Mouse (Mus musculus) thymus, postnatal 25 days (tissue): Measurements from ENCODE around the gene Yae1d1.
"Not testable (repeated sequence)": the region's sequence is repeated elsewhere in the genome, so short reads cannot be mapped to it uniquely, and the experiment has no call there.

Experiments
- DNase-seq: peaks from one replicate; pipeline ENCODE4 v3.0.0; 2022

The Yae1d1 gene

DNA sequence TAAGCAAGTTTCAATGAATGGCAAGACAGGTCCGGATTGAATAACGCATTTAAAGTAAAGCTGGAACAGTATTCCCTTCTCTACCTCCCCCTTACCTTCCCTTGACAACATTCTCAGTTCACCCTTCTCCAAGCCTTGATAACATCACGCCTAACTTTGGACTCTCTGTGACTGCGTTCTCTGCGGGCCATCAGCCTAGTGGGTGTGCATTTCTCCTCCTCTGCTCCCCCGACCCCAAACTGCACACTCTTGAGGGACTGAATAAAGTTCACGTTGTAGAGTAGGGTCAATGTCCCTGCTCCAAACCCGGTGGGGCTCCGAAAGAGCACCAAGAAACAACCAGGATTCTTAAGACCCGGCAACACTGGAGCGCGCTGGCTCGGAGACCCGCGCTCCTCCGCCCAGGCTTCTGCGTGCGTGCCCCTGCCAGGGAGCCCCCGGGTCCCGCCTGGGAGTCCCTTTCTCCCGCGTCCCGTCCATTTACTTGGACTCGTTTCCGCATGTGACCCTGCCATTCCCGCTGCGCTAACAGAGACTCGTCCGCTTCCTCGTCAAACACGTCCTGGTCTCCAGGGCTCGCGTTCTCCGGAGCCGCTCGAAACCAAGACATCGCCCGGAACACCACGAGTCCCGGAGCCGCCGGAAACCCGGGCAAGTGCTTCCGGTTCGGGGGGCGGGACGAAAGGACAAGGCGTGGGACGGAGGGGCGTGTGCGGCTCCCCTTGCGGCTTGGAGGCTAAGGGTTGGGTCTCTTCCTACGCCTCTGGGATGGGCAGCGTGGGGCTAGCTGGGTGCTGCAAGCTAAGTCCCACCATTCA lies at the start of gene Yae1d1:
Gene Yae1d1 (minus strand): TSS at position 653 of the 818 bp plus-strand sequence.
- DNase-seq: peak; percentile 93

DNA sequence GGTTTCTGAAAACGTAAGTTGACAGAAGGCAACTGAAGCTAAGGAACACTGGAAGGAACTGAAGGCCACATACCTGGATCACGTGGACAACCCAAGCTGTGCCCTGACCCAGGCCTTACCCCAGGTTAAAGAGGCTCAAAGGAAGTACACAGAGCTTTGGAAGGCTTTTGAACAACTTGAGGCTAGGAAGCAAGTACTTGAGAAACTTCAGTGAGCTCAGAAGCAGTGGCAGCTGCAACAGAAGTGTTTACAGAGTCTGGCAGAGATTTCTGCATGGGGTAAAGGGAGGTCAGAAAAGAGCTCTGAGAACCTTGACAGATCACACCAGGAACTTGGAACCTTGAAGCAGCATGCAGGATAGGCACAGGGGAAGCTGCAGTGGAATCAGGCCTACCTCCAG lies 45.7 kb upstream of the Yae1d1 start:
- DNase-seq: no peak

DNA sequence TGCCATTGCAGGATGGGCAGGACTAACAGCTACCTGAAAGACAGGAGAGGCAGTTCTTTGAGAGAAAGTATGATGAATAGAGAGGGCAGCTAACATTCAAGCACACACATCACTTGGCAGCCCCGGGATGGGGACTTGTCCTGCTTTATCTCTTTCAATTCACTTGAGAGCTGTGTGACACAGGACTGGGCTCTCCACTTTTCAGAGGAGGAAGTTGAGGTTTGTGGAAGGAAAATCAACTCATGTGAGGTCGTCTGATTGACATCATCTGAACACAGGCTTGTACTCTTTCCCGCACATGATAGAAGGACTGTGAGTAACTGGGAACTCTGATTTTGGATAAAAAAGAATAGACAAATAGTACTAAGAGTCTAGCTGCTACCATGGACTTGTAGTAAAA lies 23.5 kb upstream of the Yae1d1 start:
- DNase-seq: no peak

DNA sequence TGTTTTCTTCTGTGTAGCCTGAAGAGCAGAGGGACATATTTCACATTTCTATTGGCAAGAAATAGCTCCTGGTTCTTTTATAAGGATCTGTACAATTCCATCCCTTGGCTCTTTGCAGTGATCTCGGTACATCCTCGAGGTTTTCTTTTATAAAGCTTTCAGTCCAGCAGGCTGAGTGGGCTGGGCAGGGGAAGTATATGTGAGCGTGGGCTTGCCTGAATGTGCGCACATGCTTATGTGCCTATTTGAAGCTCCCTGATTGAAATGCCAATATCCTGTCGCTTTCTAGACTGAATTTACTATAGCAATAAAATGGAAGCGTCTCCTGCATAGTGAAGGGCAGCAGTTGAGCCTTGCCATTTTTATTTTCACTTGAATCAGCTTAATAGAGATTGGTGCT lies 20.1 kb upstream of the Yae1d1 start:
- DNase-seq: no peak

DNA sequence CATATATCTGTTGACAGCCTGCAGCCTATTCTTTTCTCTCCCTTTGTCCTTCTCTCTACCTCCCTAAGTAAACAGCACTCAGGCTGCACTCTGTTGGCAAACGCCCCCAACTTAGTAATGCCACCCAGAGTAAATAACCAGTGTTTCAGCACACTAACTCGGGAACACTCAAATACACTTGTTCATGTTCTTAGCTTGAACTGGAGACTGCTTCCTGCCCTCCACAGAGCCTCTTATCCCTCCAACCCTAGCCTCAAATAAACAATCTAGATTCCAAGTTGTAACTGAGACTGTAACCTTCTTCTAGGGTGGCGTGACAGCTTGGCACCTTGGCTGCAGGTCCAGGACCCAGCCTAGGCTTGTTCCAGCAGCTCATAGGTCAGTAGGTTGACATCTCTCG lies 17.9 kb upstream of the Yae1d1 start:
- no peak for DNase-seq

DNA sequence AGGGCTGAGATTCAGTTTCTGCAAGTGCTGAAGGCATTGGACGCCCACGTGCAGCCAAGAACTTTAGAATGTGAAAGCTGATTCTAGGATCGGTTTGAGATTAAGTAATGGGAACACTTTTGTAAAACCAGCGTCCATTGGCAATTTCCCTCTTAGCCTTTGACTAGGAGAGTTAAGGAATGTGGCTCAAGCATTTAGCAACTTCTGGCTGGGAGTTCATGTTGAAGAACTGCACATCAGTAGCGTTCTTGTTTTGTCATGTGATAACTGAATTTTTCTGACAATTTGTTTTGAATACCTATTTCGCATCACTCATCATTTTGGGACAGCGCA lies 332 bp upstream of the Yae1d1 start:
- no peak for DNase-seq

DNA sequence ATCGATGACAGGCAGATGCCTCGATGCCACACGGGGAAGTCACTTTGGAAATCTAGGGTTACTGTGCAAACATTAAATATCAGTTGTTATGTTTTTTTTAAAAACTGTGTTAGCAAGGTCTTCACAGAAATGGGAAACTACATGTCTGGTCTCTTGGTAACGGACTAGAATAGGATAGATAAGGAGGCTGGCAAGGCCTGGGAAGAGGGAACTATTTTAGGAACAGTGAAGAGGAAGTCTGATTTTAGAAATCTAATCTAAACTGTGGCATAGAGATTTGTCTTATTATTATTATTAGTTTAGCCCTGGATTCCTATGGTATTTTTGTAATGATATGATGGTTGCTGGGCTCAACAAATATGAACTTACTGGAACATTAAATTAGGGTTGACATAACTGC lies 1.1 kb downstream of the Yae1d1 start:
- no peak for DNase-seq

DNA sequence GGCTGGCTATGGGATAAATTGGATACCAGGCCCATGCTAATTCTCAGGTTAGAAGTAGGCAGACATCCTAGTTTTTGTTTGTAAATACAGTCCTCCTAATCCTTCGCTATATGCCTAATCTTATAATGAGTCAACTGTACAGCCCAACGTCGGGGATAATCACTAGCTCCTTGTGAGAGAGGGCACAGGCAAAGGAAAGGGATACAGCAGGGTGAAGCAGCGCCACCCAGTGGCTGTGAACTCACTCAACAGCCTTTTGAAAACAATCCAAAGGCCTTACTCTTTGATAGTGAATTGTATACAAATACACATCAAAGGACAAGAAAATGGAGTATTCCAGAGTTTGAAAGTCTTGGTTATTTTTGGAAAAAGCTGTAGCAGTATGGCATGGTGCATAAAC lies 10.0 kb downstream of the Yae1d1 start:
- DNase-seq: peak; percentile 9

DNA sequence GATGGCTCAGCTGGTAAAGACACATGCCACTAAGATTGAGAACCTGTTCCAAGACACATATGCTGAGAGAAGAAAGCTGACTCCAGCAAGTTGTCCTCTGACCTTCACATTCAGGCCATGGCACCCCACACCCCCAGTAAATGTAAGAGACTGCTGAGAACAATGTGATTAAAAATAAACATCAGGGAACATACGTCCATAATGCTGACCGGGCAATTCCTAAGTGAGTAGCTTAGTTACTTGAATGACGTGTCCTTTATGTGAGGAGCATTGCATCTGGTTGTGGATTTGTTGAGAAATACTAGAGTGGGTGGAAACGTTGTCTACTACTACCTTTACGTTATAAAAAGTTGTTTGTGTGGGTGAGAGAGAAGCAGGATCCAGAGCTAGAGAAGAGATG lies 10.5 kb downstream of the Yae1d1 start:
- no peak for DNase-seq

DNA sequence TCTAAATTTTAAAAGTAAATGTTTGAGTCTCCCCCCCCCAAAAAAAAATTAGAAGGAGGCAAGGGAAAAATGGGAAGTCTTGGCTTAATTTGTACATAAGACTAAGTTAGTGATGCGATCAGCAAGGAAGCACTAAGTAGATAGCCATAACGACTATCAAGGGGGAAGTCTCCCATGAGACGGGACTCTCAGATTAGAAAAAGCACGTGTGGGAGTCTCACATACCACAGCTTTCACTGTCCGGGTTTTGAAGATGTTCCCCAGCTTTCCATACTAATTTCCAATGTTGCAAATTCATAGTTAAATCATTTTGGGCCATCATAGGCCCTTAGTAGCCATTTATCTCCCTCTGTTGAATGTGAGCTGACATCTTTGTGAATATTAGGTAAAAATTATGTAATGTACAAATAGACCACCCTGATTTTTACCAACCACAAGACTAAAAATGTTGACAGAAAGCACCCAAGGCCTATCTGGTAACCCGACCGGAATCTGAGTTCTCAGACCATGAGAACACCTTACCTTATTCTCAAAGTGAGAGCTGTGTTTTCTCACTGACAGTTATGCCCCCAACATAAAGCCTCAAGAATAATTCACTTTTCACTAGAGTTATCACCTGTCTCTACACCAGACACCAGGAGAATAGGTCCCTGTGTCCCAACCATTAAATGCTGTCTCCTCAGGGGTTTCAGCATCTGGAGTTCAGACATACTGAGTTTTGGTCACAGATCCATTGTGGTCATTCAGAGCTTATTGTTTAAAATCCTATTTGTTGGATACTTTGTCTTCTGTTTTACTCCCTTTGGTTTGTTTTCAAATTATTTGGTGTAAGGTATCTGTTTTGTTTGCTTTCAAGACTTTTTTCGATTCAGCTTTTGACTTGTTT lies 16.1 kb downstream of the Yae1d1 start:
- no peak for DNase-seq

DNA sequence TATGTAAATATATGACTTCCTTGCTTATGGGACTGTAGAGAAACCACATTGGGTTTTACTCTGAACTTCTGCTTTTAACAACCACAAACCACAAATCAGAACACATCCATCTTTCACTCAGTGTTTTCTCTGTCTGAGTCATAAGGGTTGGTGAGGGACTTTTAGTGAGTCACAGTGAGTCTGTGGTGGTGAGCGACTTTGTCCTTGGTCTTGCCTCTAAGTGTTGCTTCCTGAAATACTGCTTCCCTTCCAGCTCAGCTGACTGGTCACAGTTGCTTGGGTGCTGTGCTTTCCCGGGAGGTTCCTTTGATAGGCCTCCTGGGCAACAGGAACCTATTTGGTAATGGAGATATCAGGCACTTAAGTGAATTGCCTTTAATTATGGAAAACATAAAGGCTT lies 17.3 kb downstream of the Yae1d1 start:
- peak; percentile 1 for DNase-seq

DNA sequence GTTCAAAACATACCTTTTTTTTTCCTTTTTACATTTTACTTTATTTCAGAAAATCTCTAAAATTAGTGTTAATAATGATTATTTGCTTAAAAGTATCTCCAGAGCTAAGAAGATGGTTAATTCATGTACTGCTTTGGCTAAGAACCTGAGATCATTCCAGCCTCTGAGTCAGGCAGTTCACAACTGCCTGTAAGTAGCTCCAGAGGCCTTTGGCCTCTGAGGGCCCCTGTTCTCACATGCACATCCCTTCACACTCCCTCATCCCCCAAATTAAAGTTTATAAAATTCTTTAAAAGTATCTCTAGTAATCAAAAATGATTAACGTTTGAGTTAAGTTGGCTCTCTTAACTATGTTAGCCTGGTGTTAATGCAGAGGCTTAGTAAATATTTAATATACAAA lies 17.7 kb downstream of the Yae1d1 start:
- DNase-seq: no peak

DNA sequence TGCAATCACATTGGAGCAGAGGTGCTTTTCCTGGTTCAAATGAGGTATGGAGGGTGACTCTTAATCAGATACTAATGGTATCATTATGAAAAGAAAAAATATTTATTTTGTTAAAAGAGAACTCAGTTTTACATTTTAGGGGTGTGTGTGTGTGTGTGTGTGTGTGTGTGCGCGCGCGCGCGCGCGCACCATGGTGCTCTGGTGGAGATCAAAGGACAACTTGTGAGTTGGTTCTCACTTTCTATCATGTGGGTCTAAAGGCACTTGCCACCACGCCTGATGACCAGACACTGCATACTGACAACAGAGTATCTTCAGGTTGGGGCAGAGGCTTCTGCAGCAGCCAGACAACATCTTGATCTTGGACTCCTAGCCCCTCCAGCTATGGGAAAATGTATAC lies 18.4 kb downstream of the Yae1d1 start:
- DNase-seq: no peak

DNA sequence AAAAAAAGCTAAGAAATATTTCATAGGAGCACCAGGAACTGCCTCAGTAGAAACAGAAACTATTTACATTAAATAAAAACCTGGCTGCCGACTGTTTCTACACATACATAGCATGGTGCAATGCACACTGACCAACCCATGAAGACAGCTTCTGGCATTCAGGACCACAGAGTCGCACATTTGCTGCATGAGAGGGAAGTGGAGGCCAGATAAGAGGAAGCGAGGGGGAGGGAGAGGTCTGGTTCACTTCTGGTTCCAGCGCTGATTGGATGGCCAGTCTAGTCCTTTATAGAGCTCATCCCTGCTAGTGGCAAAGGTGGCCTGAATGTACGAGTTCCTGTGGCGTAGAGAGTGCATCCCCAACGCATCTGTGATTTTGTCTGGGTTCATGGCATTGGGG lies 32.5 kb downstream of the Yae1d1 start:
- no peak for DNase-seq

DNA sequence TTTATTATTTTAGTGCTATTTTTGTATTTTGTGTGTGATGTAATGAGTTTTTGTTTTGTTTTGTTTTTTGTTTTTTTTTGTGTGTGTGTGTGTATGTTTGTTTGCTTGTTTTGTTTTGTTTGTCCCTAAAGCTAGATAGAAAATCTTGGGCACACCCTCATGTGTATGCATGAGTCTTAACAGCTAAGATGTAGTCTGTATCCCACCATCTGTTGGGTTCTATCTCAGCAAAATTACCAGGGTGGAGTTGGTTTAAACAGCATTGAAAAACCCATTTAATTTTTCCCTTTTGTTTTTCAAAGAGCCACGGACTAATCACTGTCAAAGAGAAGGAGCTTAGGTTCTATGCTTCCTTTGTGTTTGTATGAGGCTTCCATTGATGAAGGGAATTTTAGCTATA lies 38.9 kb downstream of the Yae1d1 start:
- DNase-seq: no peak

DNA sequence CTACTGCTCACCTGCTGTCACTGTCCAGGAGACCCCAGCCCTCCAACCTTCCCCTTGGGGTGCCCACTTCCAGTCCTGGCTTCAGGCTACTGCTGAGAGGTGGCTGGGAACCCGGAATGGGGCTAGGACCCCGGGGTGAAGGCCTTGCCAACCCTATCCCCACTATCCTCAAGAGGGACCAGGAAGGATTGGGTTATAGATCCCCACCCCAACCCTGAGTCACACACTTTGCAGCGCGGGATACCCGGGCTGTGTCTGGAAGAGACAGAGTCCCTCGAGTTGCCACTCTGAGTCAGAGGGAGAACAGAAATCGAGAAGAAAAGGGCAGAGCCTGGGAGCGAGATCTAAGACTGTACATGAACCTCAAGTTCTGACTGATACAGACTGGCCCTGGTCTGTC lies 42.6 kb downstream of the Yae1d1 start:
- not testable (repeated sequence) for DNase-seq

DNA sequence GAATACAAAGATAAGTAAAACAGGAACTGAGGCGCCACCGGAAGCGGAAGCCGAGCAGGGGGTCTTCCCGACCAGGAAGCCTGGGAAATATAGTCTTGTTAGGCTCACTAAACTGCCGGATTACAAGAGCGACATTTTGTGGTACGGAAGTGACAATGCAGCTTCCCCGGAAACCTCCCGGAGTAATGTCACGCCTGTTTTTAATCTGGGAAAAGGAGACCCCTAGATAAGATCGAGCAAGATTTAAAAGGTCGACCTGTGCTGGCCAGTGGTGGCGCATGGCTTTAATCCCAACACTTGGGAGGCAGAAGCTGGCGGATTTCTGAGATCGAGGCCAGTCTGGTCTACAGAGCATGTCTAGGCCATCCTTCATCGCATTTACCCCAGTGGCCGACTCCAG lies 43.6 kb downstream of the Yae1d1 start:
- DNase-seq: no peak

DNA sequence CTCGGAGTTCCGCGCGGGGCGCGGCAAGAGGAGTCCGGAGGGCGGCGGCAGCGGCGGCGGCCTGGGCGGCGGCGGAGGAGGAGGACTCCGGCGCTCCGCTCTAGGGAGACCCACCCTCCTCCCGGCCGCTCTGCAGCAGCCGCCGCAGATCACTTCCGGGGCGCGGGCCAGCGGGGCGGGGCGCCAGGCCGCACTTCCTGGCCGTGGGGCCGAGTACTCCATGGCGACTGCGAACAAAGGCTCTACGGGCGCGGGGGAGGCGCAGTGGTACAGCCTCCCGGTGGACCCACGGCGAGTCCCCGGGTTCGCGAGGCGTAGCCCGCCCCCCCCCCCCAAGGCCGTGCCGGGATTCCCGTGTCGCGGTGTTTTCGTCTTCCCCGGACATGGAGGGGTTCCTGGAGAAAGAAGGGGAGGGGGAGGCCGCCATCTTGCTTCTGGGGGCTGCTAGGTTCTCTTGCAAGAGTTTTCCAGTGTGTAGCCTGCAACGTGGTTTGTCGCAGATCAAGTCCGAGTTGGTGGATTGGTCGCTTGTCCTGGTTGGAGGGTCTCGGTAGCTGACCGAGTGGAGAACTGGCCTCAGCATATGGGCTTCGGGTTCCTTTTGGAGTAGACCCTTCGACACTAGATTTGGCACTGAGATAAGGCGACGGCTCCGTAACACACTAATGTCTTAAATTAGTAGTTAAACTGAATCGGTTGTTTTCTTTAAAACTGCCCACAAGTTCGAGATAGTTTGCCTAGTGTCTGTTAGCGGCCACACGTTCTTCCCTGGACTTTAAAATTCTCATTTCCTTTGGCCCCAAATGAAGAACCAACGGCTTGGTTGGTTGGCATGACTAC lies 48.9 kb downstream of the Yae1d1 start, which contains the start of gene Rala:
Gene Rala (minus strand): TSS at position 162 of the 840 bp plus-strand sequence.
- peak; percentile 94 for DNase-seq

DNA sequence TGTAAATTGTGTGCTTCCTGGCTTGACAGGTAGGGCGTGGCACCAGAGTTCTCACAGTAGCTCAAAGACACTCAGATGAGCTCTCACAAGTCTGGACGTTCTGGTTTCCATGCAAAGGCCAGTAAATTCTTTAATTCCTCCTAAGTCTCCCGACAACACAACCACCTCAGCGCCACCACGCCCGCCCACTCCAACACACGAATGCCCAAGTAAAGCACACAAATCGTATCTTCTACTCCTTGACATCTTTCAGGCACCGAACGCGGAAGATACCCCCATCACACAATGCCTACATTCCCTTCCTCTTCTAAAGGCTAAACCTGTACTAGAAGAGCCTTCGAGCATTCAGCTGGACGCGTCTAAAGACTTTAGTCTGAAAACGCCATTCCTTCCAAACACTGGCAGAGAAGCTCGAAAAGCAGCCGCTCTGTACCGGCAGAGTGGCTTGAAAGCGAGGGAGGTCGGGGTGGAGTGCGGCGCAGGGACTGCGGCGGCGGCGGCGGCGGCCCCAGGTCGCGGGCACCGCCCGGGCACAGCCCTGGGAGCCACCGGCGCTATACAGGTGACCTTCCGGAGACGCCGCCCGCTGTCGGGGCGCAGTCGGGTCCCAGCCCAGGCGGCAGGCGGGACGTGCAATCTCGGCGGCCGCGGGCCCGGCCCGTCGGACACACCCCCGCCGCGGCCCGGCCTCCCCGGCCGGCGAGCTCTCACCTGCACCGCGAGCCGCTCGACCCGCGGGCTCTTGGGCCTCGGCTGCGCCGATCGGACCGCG lies 49.7 kb downstream of the Yae1d1 start:
- DNase-seq: peak; percentile 38

DNA sequence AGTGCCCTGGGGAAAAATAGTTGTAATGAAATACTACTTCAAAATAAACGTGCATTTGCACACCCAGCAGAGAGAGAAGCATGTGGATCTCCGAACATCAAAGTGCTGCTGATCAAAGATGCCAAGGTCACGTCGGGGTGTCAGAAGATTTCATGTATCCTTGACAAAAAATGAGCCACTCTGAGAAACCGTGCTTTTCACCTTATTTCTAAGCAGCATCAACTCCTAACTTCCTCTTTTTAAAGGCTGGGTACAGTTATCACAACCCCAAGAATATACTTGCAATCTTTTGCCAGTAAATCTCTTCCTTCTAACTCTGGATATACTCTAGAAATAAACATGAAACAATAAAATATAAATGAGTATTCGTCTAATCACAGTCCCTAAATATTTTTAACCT lies 50.8 kb downstream of the Yae1d1 start:
- DNase-seq: no peak
